Mouse (Mus musculus) heart, embryonic 11.5 days (tissue): ENCODE results near the gene Traf3ip3. TPM values are rescaled to one million over a fixed set of nuclear protein-coding genes. Genes with fewer than 3 reads are reported as not detected.

ENCODE experiments used
- ATAC-seq: fragments of 200-750 bp; cut with Nextera tagmentation; replicated peaks from 2 replicates; pipeline ENCODE4 v1.8.0; 2017; ENCODE audit warnings: moderate library complexity; ENCODE audit not compliant: insufficient number of reproducible peaks, low FRiP score, low TSS enrichment
- H3K27ac ChIP-seq: fragments of 300-500 bp; sonication (generic); 2 replicates; pipeline ENCODE4 v1.5.1; 2014; ENCODE audit warnings: mild to moderate bottlenecking, low read depth, low read length
- H3K27me3 ChIP-seq: fragments of 300-500 bp; sonication (generic); 2 replicates; pipeline ENCODE4 v1.6.1; 2014; ENCODE audit warnings: mild to moderate bottlenecking, low read length, mixed read lengths; ENCODE audit not compliant: control insufficient read depth, insufficient read depth
- H3K36me3 ChIP-seq: fragments of 300-500 bp; sonication (generic); 2 replicates; pipeline ENCODE4 v1.6.1; 2014; ENCODE audit warnings: mild to moderate bottlenecking, low read length, moderate library complexity, mixed read lengths; ENCODE audit not compliant: control insufficient read depth, insufficient read depth
- H3K4me1 ChIP-seq: fragments of 300-500 bp; sonication (generic); 2 replicates; pipeline ENCODE4 v1.6.1; 2014; ENCODE audit warnings: low read length; ENCODE audit not compliant: control insufficient read depth, insufficient read depth
- H3K4me2 ChIP-seq: fragments of 300-500 bp; sonication (generic); 2 replicates; pipeline ENCODE4 v1.6.1; 2014; ENCODE audit warnings: mild to moderate bottlenecking, moderate library complexity
- H3K4me3 ChIP-seq: fragments of 300-500 bp; sonication (generic); 2 replicates; pipeline ENCODE4 v1.5.1; 2014; ENCODE audit warnings: low read depth, low read length
- H3K9ac ChIP-seq: fragments of 300-500 bp; sonication (generic); 2 replicates; pipeline ENCODE4 v1.6.1; 2014; ENCODE audit warnings: mild to moderate bottlenecking, low read depth, low read length, moderate library complexity
- H3K9me3 ChIP-seq: fragments of 300-500 bp; sonication (generic); replicated peaks from 2 replicates; pipeline ENCODE4 v1.6.1; 2016; ENCODE audit warnings: low read length; ENCODE audit not compliant: control insufficient read depth
- WGBS: fragments of 180-500 bp; shearing (Covaris S2); extraction: QIAGEN DNeasy Blood & Tissue Kit; methylation state at CpG from one replicate; pipeline ENCODE4 v1.1.7; 2014; ENCODE audit not compliant: insufficient replicate concordance; 5-methylcytosine and 5-hydroxymethylcytosine counted together
- polyA plus RNA-seq: library from polyadenylated mRNA; unstranded; fragments of >200 nt; fragmentation: Nextera tagmentation; extraction: Ambion mirVana; gene quantifications from 2 replicates; pipeline ENCODE4 v1.2.1, GENCODE M21; 2014

Gene Traf3ip3
- 2.0 and 2.1 TPM in 2 replicates for polyA plus RNA-seq

DNA sequence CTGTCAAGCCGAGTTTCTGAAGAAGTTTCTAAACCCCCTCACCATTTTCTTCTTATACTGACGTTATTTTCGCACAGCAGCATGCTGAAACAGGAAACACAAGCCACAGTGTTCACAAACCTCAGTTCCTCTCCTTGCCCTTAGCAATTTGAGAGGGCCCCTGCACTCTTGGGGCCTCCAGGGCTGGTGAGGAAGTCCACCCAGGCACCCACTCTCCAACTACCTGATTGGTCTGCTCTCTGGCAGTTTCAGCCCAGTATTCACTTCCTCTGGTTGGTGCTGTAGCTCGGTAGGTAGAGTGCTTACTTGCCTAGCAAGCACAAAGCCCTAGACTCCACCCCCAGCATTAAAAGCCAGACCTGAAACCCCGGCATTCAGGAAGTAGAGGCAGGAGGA lies at the start of gene Traf3ip3:
Traf3ip3 (minus strand) TSS at position 321 of the 396 bp plus-strand sequence.
- H3K27ac ChIP-seq: no peak within 1 kb of the TSS
- no peaks in the 10 kb centered on the region for H3K36me3 ChIP-seq
- no peak within 1 kb of the TSS for H3K4me3 ChIP-seq
- no peak for ATAC-seq
- H3K9me3 ChIP-seq: no peaks in the 10 kb centered on the region
- 57% methylated on average over 5 of the region's 5 CpGs for WGBS
- no peaks in the 10 kb centered on the region for H3K27me3 ChIP-seq
- H3K4me2 ChIP-seq: no peak within 1 kb of the TSS
- no peaks in the 10 kb centered on the region for H3K4me1 ChIP-seq
- H3K9ac ChIP-seq: no peak within 1 kb of the TSS

DNA sequence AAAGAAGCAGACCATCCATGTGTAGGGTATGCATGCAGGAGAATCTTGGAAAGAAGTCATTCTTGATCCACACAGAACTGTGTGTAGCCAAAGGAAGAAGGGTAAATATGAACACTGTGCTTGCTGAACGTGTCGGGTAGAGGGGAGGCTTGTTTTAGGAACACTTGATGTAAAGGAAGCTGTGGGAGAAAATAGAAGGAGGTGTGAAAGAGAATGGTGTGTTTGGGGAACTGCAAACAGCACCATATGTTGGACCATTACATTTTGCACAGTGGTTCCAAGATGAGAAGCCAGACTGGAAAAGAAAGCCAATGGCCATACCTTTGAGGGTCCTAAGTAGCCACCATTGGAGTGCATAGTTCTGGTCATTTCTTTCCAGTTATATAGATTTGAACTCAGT lies 48.5 kb upstream of the Traf3ip3 start:
- no peaks in the 10 kb centered on the region for H3K27me3 ChIP-seq
- no peak overlapping the region for H3K9ac ChIP-seq
- H3K9me3 ChIP-seq: no peaks in the 10 kb centered on the region
- no peak for ATAC-seq
- H3K4me2 ChIP-seq: no peak overlapping the region
- no peak overlapping the region for H3K27ac ChIP-seq
- H3K4me3 ChIP-seq: no peak overlapping the region
- 72% methylated on average over 2 of the region's 2 CpGs for WGBS
- H3K36me3 ChIP-seq: no peaks in the 10 kb centered on the region
- H3K4me1 ChIP-seq: peaks cover 5% of the 10 kb centered on the region; the same call in 1 of the 2 replicates

DNA sequence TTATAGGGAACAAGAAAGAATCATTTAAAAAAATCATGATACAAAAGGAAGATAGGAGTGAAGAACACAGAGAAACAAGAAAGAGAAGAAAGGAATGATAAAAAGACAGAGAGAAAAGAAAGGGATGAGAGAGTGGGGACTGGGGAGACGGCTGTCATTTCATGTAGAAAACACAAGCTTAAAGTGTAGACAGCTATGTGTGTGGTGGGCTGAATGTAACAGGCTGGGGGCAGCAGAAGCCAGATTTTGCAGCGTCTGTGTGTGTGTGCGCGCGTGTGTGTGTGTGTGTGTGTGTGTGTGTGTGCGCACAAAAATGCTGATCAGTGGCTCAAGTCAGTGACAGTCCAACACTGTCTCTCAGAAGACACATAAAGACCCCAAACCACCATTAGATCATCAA lies 42.7 kb upstream of the Traf3ip3 start:
- no peak overlapping the region for H3K9ac ChIP-seq
- no peaks in the 10 kb centered on the region for H3K27me3 ChIP-seq
- H3K4me2 ChIP-seq: no peak overlapping the region
- H3K4me3 ChIP-seq: no peak overlapping the region
- no peaks in the 10 kb centered on the region for H3K9me3 ChIP-seq
- no peak for ATAC-seq
- H3K4me1 ChIP-seq: peaks cover 7% of the 10 kb centered on the region; the same call in 1 of the 2 replicates
- H3K36me3 ChIP-seq: no peaks in the 10 kb centered on the region
- 72% methylated on average over 6 of the region's 6 CpGs for WGBS
- H3K27ac ChIP-seq: peak overlapping the region; percentile 88; the same call in 1 of the 2 replicates

- no peak for ATAC-seq
- Histone ChIP-seq H3K27me3 (no peaks in the 10 kb centered on the region), H3K4me2 (no peak overlapping the region), H3K4me1 (peaks cover 7% of the 10 kb centered on the region; the same call in 1 of the 2 replicates), H3K27ac (peak overlapping the region; percentile 88), H3K9me3 (no peaks in the 10 kb centered on the region), H3K4me3 (no peak overlapping the region), H3K36me3 (no peaks in the 10 kb centered on the region), H3K9ac (no peak overlapping the region)
- WGBS: 40% methylated on average over 10 of the region's 10 CpGs
Observed at GRCm38 (mm10) chr1:193243571-193244193, 42.2 kb upstream of the Traf3ip3 start.

- 73% methylated on average over 4 of the region's 4 CpGs for WGBS
- Histone ChIP-seq H3K4me2 (no peak overlapping the region), H3K27me3 (no peaks in the 10 kb centered on the region), H3K36me3 (no peaks in the 10 kb centered on the region), H3K9me3 (no peaks in the 10 kb centered on the region), H3K27ac (no peak overlapping the region), H3K4me1 (peaks cover 7% of the 10 kb centered on the region; the same call in 1 of the 2 replicates), H3K9ac (no peak overlapping the region), H3K4me3 (no peak overlapping the region)
- ATAC-seq: no peak
Observed at GRCm38 (mm10) chr1:193242863-193243262, 41.4 kb upstream of the Traf3ip3 start.

- H3K27me3 ChIP-seq: no peaks in the 10 kb centered on the region
- H3K36me3 ChIP-seq: no peaks in the 10 kb centered on the region
- no peaks in the 10 kb centered on the region for H3K9me3 ChIP-seq
- no peak for ATAC-seq
- WGBS: 80% methylated on average over 8 of the region's 8 CpGs
- no peak overlapping the region for H3K4me3 ChIP-seq
- no peak overlapping the region for H3K4me2 ChIP-seq
- H3K9ac ChIP-seq: no peak overlapping the region
- H3K27ac ChIP-seq: no peak overlapping the region
- H3K4me1 ChIP-seq: peaks cover 7% of the 10 kb centered on the region; the same call in 1 of the 2 replicates
Observed at GRCm38 (mm10) chr1:193242238-193242637, 40.7 kb upstream of the Traf3ip3 start.

- ATAC-seq: no peak
Observed at GRCm38 (mm10) chr1:193241436-193241835, 39.9 kb upstream of the Traf3ip3 start.

DNA sequence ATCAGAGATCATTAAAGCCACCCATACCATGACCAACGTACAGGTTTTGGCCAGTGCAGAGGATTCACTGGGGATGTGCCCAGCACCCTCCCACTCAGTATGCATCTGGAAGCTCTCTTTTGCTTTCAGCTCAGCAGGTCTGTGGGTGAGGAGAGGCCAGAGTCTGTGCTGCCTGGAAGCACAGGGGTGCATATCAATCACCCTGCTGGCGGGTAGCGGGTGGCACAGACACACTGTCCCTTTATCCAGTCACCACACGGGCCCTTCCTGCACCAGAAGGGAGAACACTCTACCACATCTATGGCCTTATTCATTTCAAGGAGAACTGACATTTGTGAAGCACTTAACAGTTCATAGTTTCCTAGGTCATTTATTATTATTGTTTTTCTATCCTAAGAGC lies 36.9 kb upstream of the Traf3ip3 start:
- Histone ChIP-seq H3K9ac (no peak overlapping the region), H3K27me3 (no peaks in the 10 kb centered on the region), H3K9me3 (no peaks in the 10 kb centered on the region), H3K4me1 (peaks cover under 1% of the 10 kb centered on the region; the same call in 1 of the 2 replicates), H3K4me3 (no peak overlapping the region), H3K4me2 (no peak overlapping the region), H3K36me3 (no peaks in the 10 kb centered on the region), H3K27ac (no peak overlapping the region)
- ATAC-seq: no peak
- 60% methylated on average over 4 of the region's 4 CpGs for WGBS

More at GRCm38 (mm10) chr1:193241436-193241835, 39.9 kb upstream of the Traf3ip3 start:
- Histone ChIP-seq H3K4me3 (no peak overlapping the region), H3K9ac (no peak overlapping the region), H3K4me2 (no peak overlapping the region), H3K27me3 (no peaks in the 10 kb centered on the region), H3K36me3 (no peaks in the 10 kb centered on the region), H3K27ac (no peak overlapping the region), H3K4me1 (peaks cover 7% of the 10 kb centered on the region; the same call in 1 of the 2 replicates), H3K9me3 (no peaks in the 10 kb centered on the region)
- WGBS: 86% methylated on average over 4 of the region's 4 CpGs

DNA sequence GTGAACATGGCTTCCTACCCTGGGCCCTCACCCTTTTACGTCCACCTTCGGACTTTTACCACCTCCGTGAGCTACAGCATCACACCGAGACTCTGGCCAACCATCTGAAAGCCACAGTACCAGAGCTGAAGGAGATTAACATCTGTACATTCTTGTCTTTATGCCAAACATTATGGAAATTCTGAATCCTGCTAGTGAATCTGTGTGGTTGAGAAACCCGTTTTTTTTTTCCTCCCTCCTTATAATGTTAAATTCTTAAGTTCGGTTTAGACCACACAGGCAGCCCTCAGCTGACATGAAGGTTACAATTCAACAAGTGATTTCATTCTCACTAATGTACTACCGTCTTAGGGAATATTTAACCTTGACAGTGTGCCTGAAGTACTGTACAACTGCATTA lies 33.4 kb upstream of the Traf3ip3 start:
- no peaks in the 10 kb centered on the region for H3K36me3 ChIP-seq
- 85% methylated on average over 7 of the region's 7 CpGs for WGBS
- no peaks in the 10 kb centered on the region for H3K4me1 ChIP-seq
- no peak overlapping the region for H3K4me3 ChIP-seq
- no peaks in the 10 kb centered on the region for H3K9me3 ChIP-seq
- no peak for ATAC-seq
- H3K27ac ChIP-seq: no peak overlapping the region
- H3K9ac ChIP-seq: no peak overlapping the region
- H3K4me2 ChIP-seq: no peak overlapping the region
- H3K27me3 ChIP-seq: no peaks in the 10 kb centered on the region
